Mouse (Mus musculus) stomach, postnatal 0 days (tissue): ENCODE results near the gene Parvg. TPM values are rescaled to one million over a fixed set of nuclear protein-coding genes. Genes with fewer than 3 reads are reported as not detected.
A peak's percentile ranks its signal among the peaks of the same experiment; 100 is the strongest.

Experiments
- ATAC-seq: fragments of 200-750 bp; cut with Nextera tagmentation; 2 replicates; pipeline ENCODE4 v1.8.0; 2017; ENCODE audit not compliant: low FRiP score, low TSS enrichment
- DNase-seq: peaks from one replicate; pipeline ENCODE4 v3.0.0-alpha.2; 2016; ENCODE audit warnings: low spot score
- H3K27ac ChIP-seq: fragments of 300-500 bp; sonication (generic); replicated peaks from 2 replicates; pipeline ENCODE4 v1.5.1; 2014; ENCODE audit warnings: mild to moderate bottlenecking, control low read depth
- H3K27me3 ChIP-seq: fragments of 300-500 bp; sonication (generic); 2 replicates; pipeline ENCODE4 v1.6.1; 2014; ENCODE audit warnings: low read length; ENCODE audit not compliant: control insufficient read depth, insufficient read depth
- H3K36me3 ChIP-seq: fragments of 300-500 bp; sonication (generic); 2 replicates; pipeline ENCODE4 v1.6.1; 2014; ENCODE audit warnings: low read length, mixed read lengths; ENCODE audit not compliant: control insufficient read depth, insufficient read depth
- H3K4me1 ChIP-seq: fragments of 300-500 bp; sonication (generic); replicated peaks from 2 replicates; pipeline ENCODE4 v1.6.1; 2014; ENCODE audit warnings: antibody characterized with exemption; ENCODE audit not compliant: control insufficient read depth, insufficient read depth
- H3K4me2 ChIP-seq: fragments of 300-500 bp; sonication (generic); replicated peaks from 2 replicates; pipeline ENCODE4 v1.6.1; 2014; ENCODE audit warnings: low read depth, mild to moderate bottlenecking, control low read depth, moderate library complexity
- H3K4me3 ChIP-seq: fragments of 300-500 bp; sonication (generic); 2 replicates; pipeline ENCODE4 v1.5.1; 2014; ENCODE audit warnings: low read depth, low read length, control low read depth
- H3K9ac ChIP-seq: fragments of 300-500 bp; sonication (generic); 2 replicates; pipeline ENCODE4 v1.6.1; 2014; ENCODE audit warnings: mild to moderate bottlenecking, low read length, control low read depth, mixed read lengths
- H3K9me3 ChIP-seq: fragments of 300-500 bp; sonication (generic); 2 replicates; pipeline ENCODE4 v1.6.1; 2016; ENCODE audit warnings: low read length; ENCODE audit not compliant: control insufficient read depth
- CTCF ChIP-seq: IDR thresholded peaks from 2 replicates; pipeline ENCODE4 v1.5.1; 2016; ENCODE audit warnings: antibody characterized with exemption, low read depth, mild to moderate bottlenecking, moderate library complexity
- EP300 ChIP-seq: optimal IDR thresholded peaks from 2 replicates; pipeline ENCODE3; 2016; ENCODE audit warnings: antibody characterized with exemption
- WGBS: fragments of 180-500 bp; shearing (Covaris S2); extraction: QIAGEN DNeasy Blood & Tissue Kit; methylation state at CpG from one replicate; pipeline ENCODE4 v1.1.7; 2014; 5-methylcytosine and 5-hydroxymethylcytosine counted together
- polyA plus RNA-seq: library from polyadenylated mRNA; unstranded; fragments of >200 nt; fragmentation: Nextera tagmentation; extraction: Ambion mirVana; gene quantifications from 2 replicates; pipeline ENCODE4 v1.2.1, GENCODE M21; 2015

Parvg gene
- polyA plus RNA-seq, 1 experiment from 2014 or later, result 1.3 TPM

- ATAC-seq, result no peak
- WGBS, result 85% methylated on average over 10 of the region's 10 CpGs
- Histone ChIP-seq H3K4me2 (no peak overlapping the region), H3K27ac (no peak overlapping the region), H3K4me3 (no peak overlapping the region), H3K36me3 (no peaks in the 10 kb centered on the region), H3K27me3 (no peaks in the 10 kb centered on the region), H3K9ac (no peak overlapping the region), H3K4me1 (no peaks in the 10 kb centered on the region), H3K9me3 (no peaks in the 10 kb centered on the region)
- DNase-seq, result no peak
- TF ChIP-seq CTCF (no peak), EP300 (no peak)
These were observed 42.8 kb downstream of the Parvg start for GRCm38 (mm10) chr15:84366574-84366989.

GRCm38 (mm10) chr15:84367402-84367801 lies 43.6 kb downstream of the Parvg start:
- Histone ChIP-seq H3K27ac (no peak overlapping the region), H3K4me3 (no peak overlapping the region), H3K36me3 (no peaks in the 10 kb centered on the region), H3K9me3 (no peaks in the 10 kb centered on the region), H3K27me3 (no peaks in the 10 kb centered on the region), H3K4me1 (no peaks in the 10 kb centered on the region), H3K4me2 (no peak overlapping the region), H3K9ac (no peak overlapping the region)
- TF ChIP-seq EP300, result no peak
- TF ChIP-seq CTCF, result no peak
- ATAC-seq (no peak), DNase-seq (no peak)
- WGBS, result 68% methylated on average over 8 of the region's 8 CpGs

GRCm38 (mm10) chr15:84372801-84373200 lies 49.0 kb downstream of the Parvg start:
- Histone ChIP-seq H3K9me3 (0 out of 2 replicates have a peak, but pooled peaks cover 2% of the 10 kb centered on the region), H3K27me3 (no peaks in the 10 kb centered on the region), H3K27ac (no peak overlapping the region), H3K9ac (no peak overlapping the region), H3K4me3 (no peak overlapping the region), H3K36me3 (no peaks in the 10 kb centered on the region), H3K4me2 (no peak overlapping the region), H3K4me1 (no peaks in the 10 kb centered on the region)
- no peak for ATAC-seq
- WGBS, result 67% methylated on average over 5 of the region's 5 CpGs
- no peak for DNase-seq
- TF ChIP-seq EP300, result no peak

GRCm38 (mm10) chr15:84378734-84379133 lies 54.9 kb downstream of the Parvg start:
- DNase-seq (no peak), ATAC-seq (no peak)
- H3K4me2 ChIP-seq, result no peak overlapping the region
- no peaks in the 10 kb centered on the region for H3K4me1 ChIP-seq
- H3K9ac ChIP-seq, result no peak overlapping the region
- no peaks in the 10 kb centered on the region for H3K27me3 ChIP-seq
- 0 out of 2 replicates have a peak, but pooled peaks cover 2% of the 10 kb centered on the region for H3K9me3 ChIP-seq
- H3K27ac ChIP-seq, result no peak overlapping the region
- H3K4me3 ChIP-seq, result no peak overlapping the region
- TF ChIP-seq EP300, result no peak
- no peak for TF ChIP-seq CTCF
- WGBS, result 77% methylated on average over 9 of the region's 9 CpGs
- H3K36me3 ChIP-seq, result no peaks in the 10 kb centered on the region

GRCm38 (mm10) chr15:84380181-84380580 lies 56.4 kb downstream of the Parvg start:
- Histone ChIP-seq H3K36me3 (no peaks in the 10 kb centered on the region), H3K9me3 (0 out of 2 replicates have a peak, but pooled peaks cover under 1% of the 10 kb centered on the region), H3K27ac (no peak overlapping the region), H3K4me2 (no peak overlapping the region), H3K4me1 (no peaks in the 10 kb centered on the region), H3K9ac (no peak overlapping the region), H3K4me3 (no peak overlapping the region), H3K27me3 (no peaks in the 10 kb centered on the region)
- WGBS, result 40% methylated on average over 10 of the region's 10 CpGs
- peak; percentile 91 for ATAC-seq
- TF ChIP-seq CTCF, result no peak
- TF ChIP-seq EP300, result no peak
- peak; percentile 73 for DNase-seq

- Histone ChIP-seq H3K4me2 (no peak overlapping the region), H3K36me3 (no peaks in the 10 kb centered on the region), H3K4me3 (no peak overlapping the region), H3K9ac (no peak overlapping the region), H3K9me3 (no peaks in the 10 kb centered on the region), H3K27ac (no peak overlapping the region), H3K4me1 (no peaks in the 10 kb centered on the region), H3K27me3 (no peaks in the 10 kb centered on the region)
- 87% methylated on average over 9 of the region's 9 CpGs for WGBS
- TF ChIP-seq CTCF (no peak), EP300 (no peak)
- no peak for ATAC-seq
- no peak for DNase-seq
These were observed 60.2 kb downstream of the Parvg start for GRCm38 (mm10) chr15:84384066-84384465.
